Mouse (Mus musculus): ENCODE data around the gene Clec1b. TPM values are rescaled to one million over a fixed set of nuclear protein-coding genes. Genes with fewer than 3 reads are reported as not detected.

Clec1b gene
- total RNA-seq, 4 experiments from 2014 or later: not detected

- DNase-seq (ENCODE audit: low spot score in 2 of 2): no peak
These were observed 11.5 kb downstream of the Clec1b start, which contains the start of gene Clec9a for GRCm38 (mm10) chr6:129408562-129408961. Gene Clec9a (plus strand): TSS chr6:129408862.

- DNase-seq (ENCODE audit: low spot score in 2 of 2): no peak
These were observed 17.1 kb downstream of the Clec1b start for GRCm38 (mm10) chr6:129414177-129414576.

GRCm38 (mm10) chr6:129422311-129422710 is 25.2 kb downstream of the Clec1b start:
- no peak for DNase-seq (ENCODE audit: low spot score in 2 of 2)

GRCm38 (mm10) chr6:129423040-129423733 is 26.1 kb downstream of the Clec1b start:
- no peak for DNase-seq (ENCODE audit: low spot score in 2 of 2)

- peak; percentile 65 to 72 for DNase-seq (ENCODE audit: low spot score in 2 of 2)
These were observed 26.6 kb downstream of the Clec1b start for GRCm38 (mm10) chr6:129423734-129424072.

- no peak for DNase-seq (ENCODE audit: low spot score in 2 of 2)
These were observed 28.1 kb downstream of the Clec1b start for GRCm38 (mm10) chr6:129425217-129425616.

- DNase-seq (ENCODE audit: low spot score in 2 of 2): no peak
These were observed 28.7 kb downstream of the Clec1b start for GRCm38 (mm10) chr6:129425812-129426211.

- DNase-seq (ENCODE audit: low spot score in 2 of 2): no peak
These were observed 30.2 kb downstream of the Clec1b start for GRCm38 (mm10) chr6:129427281-129427680.

- DNase-seq (ENCODE audit: low spot score in 2 of 2): no peak
These were observed 37.1 kb downstream of the Clec1b start for GRCm38 (mm10) chr6:129434239-129434638.

GRCm38 (mm10) chr6:129436025-129436424 is 38.9 kb downstream of the Clec1b start:
- no peak for DNase-seq (ENCODE audit: low spot score in 2 of 2)

GRCm38 (mm10) chr6:129438033-129438432 is 40.9 kb downstream of the Clec1b start:
- DNase-seq (ENCODE audit: low spot score in 2 of 2): no peak

GRCm38 (mm10) chr6:129449743-129450142 is 52.6 kb downstream of the Clec1b start:
- DNase-seq (ENCODE audit: low spot score in 2 of 2): no peak

GRCm38 (mm10) chr6:129451411-129452039 is 54.4 kb downstream of the Clec1b start, which contains the start of gene Clec1a:
Gene Clec1a (minus strand): TSS chr6:129452000.
- peak; percentile 11 to 19 for DNase-seq (ENCODE audit: low spot score in 2 of 2)

Other genes with a start within 250 kb of the Clec1b start
- 10 to 100 TPM; 60.1 to 87.3 (median 74.7) TPM for gene Clec2d, start 216.7 kb upstream of the Clec1b start, total RNA-seq (2022)
- gene Cd69, start 121.9 kb upstream of the Clec1b start, total RNA-seq (2022): not detected
- gene 4922502D21Rik, start 65.5 kb upstream of the Clec1b start, total RNA-seq (2022): not detected
- under 1 TPM in 3 of 4 experiments, not detected in 1; 0.13 to 0.61 (median 0.22) TPM for gene Clec12a, start 54.6 kb upstream of the Clec1b start, total RNA-seq (2022)
- not detected for gene Clec12b, start 11.4 kb upstream of the Clec1b start, total RNA-seq (2022)
- gene Clec9a, start 11.6 kb downstream of the Clec1b start, total RNA-seq (2022): not detected
- 1 to 10 TPM; 1.5 to 4.4 (median 2.0) TPM for gene Clec1a, start 54.7 kb downstream of the Clec1b start, total RNA-seq (2022)
- gene Olr1, start 109.9 kb downstream of the Clec1b start, total RNA-seq (2022): under 1 TPM in 1 of 4 experiments, not detected in 3; 0.48 TPM
- not detected for gene Tmem52b, start 115.3 kb downstream of the Clec1b start, total RNA-seq (2022)
- 10 to 100 TPM; 69.2 to 94.1 (median 86.7) TPM for gene Gabarapl1, start 135.9 kb downstream of the Clec1b start, total RNA-seq (2022)
- gene Klre1, start 180.6 kb downstream of the Clec1b start, total RNA-seq (2022): not detected
- gene Klrd1, start 194.5 kb downstream of the Clec1b start, total RNA-seq (2022): not detected
- not detected for gene Klrk1, start 226.6 kb downstream of the Clec1b start, total RNA-seq (2022)
- gene Klrc3, start 246.0 kb downstream of the Clec1b start, total RNA-seq (2022): not detected